Mouse (Mus musculus) liver, embryonic 14.5 days (tissue): ENCODE measurements around the gene Efnb2.

Experiments
- CTCF ChIP-seq: IDR thresholded peaks from 2 replicates; pipeline ENCODE4 v1.5.1; 2016; ENCODE audit warnings: antibody characterized with exemption, low read depth, control low read depth
- EP300 ChIP-seq: IDR thresholded peaks from 2 replicates; pipeline ENCODE4 v1.6.1; 2016; ENCODE audit warnings: antibody characterized with exemption, low read depth

DNA sequence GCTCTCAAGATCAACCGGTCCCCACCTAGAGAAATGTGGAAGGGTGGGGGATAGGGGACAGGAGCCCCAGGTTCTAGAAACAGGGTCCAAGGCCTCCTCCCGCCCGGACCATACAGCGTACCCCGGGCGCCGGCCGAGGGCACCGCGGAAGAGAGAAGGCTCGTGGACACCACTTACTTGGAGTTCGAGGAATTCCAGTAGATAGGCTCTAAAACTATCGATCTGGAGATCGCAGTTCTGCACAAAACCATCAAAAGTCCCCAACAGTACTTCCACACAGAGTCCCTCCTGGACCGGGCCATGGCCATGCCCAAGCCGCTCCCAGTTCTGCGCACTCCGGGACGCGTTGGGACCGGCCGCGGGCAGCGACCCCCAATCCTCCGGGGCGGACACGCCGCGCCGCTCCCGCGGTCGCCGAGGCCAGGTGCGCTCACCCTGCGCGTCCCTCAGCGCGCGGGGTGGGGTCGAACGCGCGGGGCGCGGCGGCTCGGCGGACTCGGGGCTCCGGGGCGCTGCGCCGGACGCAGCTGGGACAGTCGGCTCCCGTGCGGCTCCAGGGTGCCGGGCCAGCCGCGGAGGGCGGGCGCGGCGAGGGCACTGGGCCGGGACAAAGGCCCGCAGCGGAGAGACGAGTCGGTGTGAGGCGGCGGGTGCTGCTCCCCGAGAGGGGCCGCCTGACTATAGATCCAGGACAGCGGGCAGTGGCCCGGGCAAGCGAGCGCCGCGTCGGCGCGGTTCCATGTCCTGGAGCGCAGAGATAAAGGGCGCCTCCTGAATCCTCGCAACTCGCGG is 539 bp downstream of the Efnb2 start:
- TF ChIP-seq CTCF = no peak
- no peak for TF ChIP-seq EP300
